Mouse (Mus musculus): Measurements from ENCODE around the gene Stx12. TPM values are rescaled to one million over a fixed set of nuclear protein-coding genes. Genes with fewer than 3 reads are reported as not detected.
"Not testable (repeated sequence)": the region's sequence is repeated elsewhere in the genome, so short reads cannot be mapped to it uniquely, and the experiment has no call there.

The Stx12 gene
- total RNA-seq (2021), result 10 to 100 TPM; 60.9 to 64.1 TPM
- long read RNA-seq, experiment 1, transcript Stx12-201 (9 exons, 2,934 nt), result major isoform, 76 of 83 reads
- long read RNA-seq, experiment 1, partial matches to known transcripts, result 4 of 83 reads
- long read RNA-seq, experiment 1, other reads (novel, unspliced or antisense), result 3 of 83 reads
- long read RNA-seq, experiment 2, transcript Stx12-201 (9 exons, 2,934 nt), result major isoform, 16 of 18 reads
- long read RNA-seq, experiment 2, partial matches to known transcripts, result 1 of 18 reads
- long read RNA-seq, experiment 2, other reads (novel, unspliced or antisense), result 1 of 18 reads

- peak; percentile 92 to 95 for DNase-seq
Measured at GRCm38 (mm10) chr4:132884064-132884843, at the start of gene Stx12. TSS of gene Stx12 (minus strand) at chr4:132884509.

GRCm38 (mm10) chr4:132932752-132933404 is 48.6 kb upstream of the Stx12 start:
- no peak for DNase-seq

- DNase-seq, result peak; percentile 52 to 54
Measured at GRCm38 (mm10) chr4:132930784-132931183, 46.5 kb upstream of the Stx12 start.

- DNase-seq, result not testable (repeated sequence)
Measured at GRCm38 (mm10) chr4:132926520-132926919, 42.2 kb upstream of the Stx12 start.

- DNase-seq, result peak; percentile 100
Measured at GRCm38 (mm10) chr4:132922558-132923008, 38.3 kb upstream of the Stx12 start, which contains the start of gene Fam76a. TSS of gene Fam76a (minus strand) at chr4:132922558.

GRCm38 (mm10) chr4:132922061-132922530 is 37.8 kb upstream of the Stx12 start:
- DNase-seq, result peak; percentile 58 to 69

GRCm38 (mm10) chr4:132921488-132921887 is 37.2 kb upstream of the Stx12 start:
- no peak for DNase-seq

- DNase-seq, result no peak
Measured at GRCm38 (mm10) chr4:132920171-132920570, 35.9 kb upstream of the Stx12 start.

GRCm38 (mm10) chr4:132918493-132918892 is 34.2 kb upstream of the Stx12 start:
- not testable (repeated sequence) for DNase-seq

GRCm38 (mm10) chr4:132912156-132912555 is 27.8 kb upstream of the Stx12 start:
- DNase-seq, result no peak

GRCm38 (mm10) chr4:132905843-132906360 is 21.6 kb upstream of the Stx12 start:
- peak; percentile 57 to 65 for DNase-seq

GRCm38 (mm10) chr4:132904765-132905309 is 20.5 kb upstream of the Stx12 start:
- peak; percentile 14 to 30 for DNase-seq

GRCm38 (mm10) chr4:132904071-132904470 is 19.8 kb upstream of the Stx12 start:
- no peak for DNase-seq

GRCm38 (mm10) chr4:132898197-132898596 is 13.9 kb upstream of the Stx12 start:
- peak; percentile 13 to 22 for DNase-seq

- DNase-seq, result no peak
Measured at GRCm38 (mm10) chr4:132894402-132894801, 10.1 kb upstream of the Stx12 start.

- DNase-seq, result no peak
Measured at GRCm38 (mm10) chr4:132884844-132885374, 600 bp upstream of the Stx12 start.

- DNase-seq, result no peak
Measured at GRCm38 (mm10) chr4:132883561-132884063, 697 bp downstream of the Stx12 start.

GRCm38 (mm10) chr4:132874363-132875097 is 9.8 kb downstream of the Stx12 start:
- DNase-seq, result no peak

- peak in 1 of 2 experiments; percentile 18 for DNase-seq
Measured at GRCm38 (mm10) chr4:132873481-132874362, 10.6 kb downstream of the Stx12 start.

GRCm38 (mm10) chr4:132871116-132871515 is 13.2 kb downstream of the Stx12 start:
- DNase-seq, result peak; percentile 31 to 49

Measured in adrenal gland, postnatal 36 days (tissue).